In the genomic region with DNA sequence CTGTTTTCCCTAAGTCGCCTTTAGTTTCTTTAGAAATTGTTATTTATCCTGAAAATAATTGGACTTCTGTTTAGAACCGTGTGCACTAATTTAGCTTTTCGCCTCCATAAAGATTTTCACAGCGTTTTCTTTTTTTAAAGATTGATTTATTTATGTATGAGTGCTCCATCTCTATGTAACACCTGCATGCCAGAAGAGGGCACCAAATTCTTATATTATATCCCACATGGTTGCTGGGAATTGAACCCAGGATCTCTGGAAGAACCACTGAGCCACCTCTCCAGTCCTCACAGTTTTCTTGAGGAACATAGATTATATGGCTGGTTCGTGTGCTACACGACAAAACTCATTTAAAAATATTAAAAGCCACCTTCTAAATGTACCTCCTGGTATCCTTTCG, we compare ENCODE assay signal across 8 mouse cellular contexts. TPM values are rescaled to one million over a fixed set of nuclear protein-coding genes. Genes with fewer than 3 reads are reported as not detected.
DNase-seq lines count a peak whose midpoint lies in the region; ATAC-seq lines count a peak whose summit lies in the region.

No protein-coding gene starts in this region.

- DNase-seq in lung, postnatal 36 days = no peak
- DNase-seq in embryonic facial prominence, embryonic 10.5 days (ENCODE audit: low spot score) = no peak
- DNase-seq in right cerebral cortex, postnatal 4 days = no peak
- DNase-seq in gastrocnemius, adult 8-10 months (ENCODE audit: low spot score in 2 of 2) = no peak
- no peak for DNase-seq in cerebellum, adult 9-10 months

- H3K27ac ChIP-seq in lung, embryonic 16.5 days (ENCODE audit: low read length) = peak overlapping the region; percentile 99; the same call in 1 of the 2 replicates
- H3K27ac ChIP-seq in embryonic facial prominence, embryonic 10.5 days (replicated peaks) = peak overlapping the region; percentile 95
- no peak overlapping the region for H3K27ac ChIP-seq in limb, embryonic 13.5 days
- H3K27ac ChIP-seq in stomach, embryonic 16.5 days (ENCODE audit: low read length) = peak overlapping the region; percentile 97

- no peaks in the 10 kb centered on the region for H3K27me3 ChIP-seq in lung, embryonic 16.5 days (ENCODE audit: control insufficient read depth, insufficient read depth, low read depth, low read length)
- H3K27me3 ChIP-seq in embryonic facial prominence, embryonic 10.5 days (replicated peaks; ENCODE audit: low read depth, poor library complexity, severe bottlenecking) = no peaks in the 10 kb centered on the region
- H3K27me3 ChIP-seq in limb, embryonic 13.5 days = no peaks in the 10 kb centered on the region
- H3K27me3 ChIP-seq in stomach, embryonic 16.5 days (ENCODE audit: control insufficient read depth, insufficient read depth, low read length) = no peaks in the 10 kb centered on the region

- peaks cover 13% of the 10 kb centered on the region for H3K36me3 ChIP-seq in lung, embryonic 16.5 days (ENCODE audit: control insufficient read depth, insufficient read depth, low read length)
- H3K36me3 ChIP-seq in embryonic facial prominence, embryonic 10.5 days (replicated peaks) = peaks cover 30% of the 10 kb centered on the region
- peaks cover 24% of the 10 kb centered on the region for H3K36me3 ChIP-seq in limb, embryonic 13.5 days
- peaks cover 4% of the 10 kb centered on the region; the same call in 1 of the 2 replicates for H3K36me3 ChIP-seq in stomach, embryonic 16.5 days (ENCODE audit: control insufficient read depth, insufficient read depth, low read length)

- H3K4me1 ChIP-seq in lung, embryonic 16.5 days (replicated peaks; ENCODE audit: control insufficient read depth, insufficient read depth, low read length) = peaks cover 14% of the 10 kb centered on the region
- H3K4me1 ChIP-seq in embryonic facial prominence, embryonic 10.5 days = peaks cover 21% of the 10 kb centered on the region
- H3K4me1 ChIP-seq in limb, embryonic 13.5 days = peaks cover 14% of the 10 kb centered on the region
- H3K4me1 ChIP-seq in stomach, embryonic 16.5 days (ENCODE audit: control insufficient read depth, insufficient read depth, low read length) = peaks cover 14% of the 10 kb centered on the region

- H3K4me2 ChIP-seq in lung, embryonic 16.5 days (ENCODE audit: low read depth, low read length) = peak overlapping the region; percentile 73
- H3K4me2 ChIP-seq in limb, embryonic 13.5 days (replicated peaks) = peak overlapping the region; percentile 80
- peak overlapping the region; percentile 78 for H3K4me2 ChIP-seq in stomach, embryonic 16.5 days (ENCODE audit: low read depth, low read length)

- H3K4me3 ChIP-seq in lung, embryonic 16.5 days (ENCODE audit: low read length) = peak overlapping the region; percentile 64
- H3K4me3 ChIP-seq in embryonic facial prominence, embryonic 10.5 days = peak overlapping the region; percentile 94
- H3K4me3 ChIP-seq in limb, embryonic 13.5 days = peak overlapping the region; percentile 92
- H3K4me3 ChIP-seq in stomach, embryonic 16.5 days (replicated peaks; ENCODE audit: low read length) = peak overlapping the region; percentile 95

- H3K9ac ChIP-seq in lung, embryonic 16.5 days (ENCODE audit: low read length) = peak overlapping the region; percentile 75
- peak overlapping the region; percentile 90 for H3K9ac ChIP-seq in limb, embryonic 13.5 days
- H3K9ac ChIP-seq in stomach, embryonic 16.5 days (ENCODE audit: low read length) = peak overlapping the region; percentile 94

- 12% methylated on average over 7 of the region's 7 CpGs for WGBS in lung, embryonic 16.5 days
- 18% methylated on average over 7 of the region's 7 CpGs for WGBS in embryonic facial prominence, embryonic 10.5 days
- 20% methylated on average over 7 of the region's 7 CpGs for WGBS in limb, embryonic 13.5 days
- WGBS in stomach, embryonic 16.5 days = 16% methylated on average over 7 of the region's 7 CpGs

- H3K9me3 ChIP-seq in lung, embryonic 16.5 days (ENCODE audit: control insufficient read depth, low read length) = no peaks in the 10 kb centered on the region
- H3K9me3 ChIP-seq in embryonic facial prominence, embryonic 10.5 days = no peaks in the 10 kb centered on the region
- no peaks in the 10 kb centered on the region for H3K9me3 ChIP-seq in limb, embryonic 13.5 days
- no peaks in the 10 kb centered on the region for H3K9me3 ChIP-seq in stomach, embryonic 16.5 days (replicated peaks; ENCODE audit: control insufficient read depth, low read length)

- no peak for ATAC-seq in lung, embryonic 16.5 days (ENCODE audit: low read depth)
- no peak for ATAC-seq in limb, embryonic 13.5 days (ENCODE audit: low FRiP score, low read depth)
- ATAC-seq in stomach, embryonic 16.5 days (ENCODE audit: insufficient read depth, low FRiP score) = no peak

RNA-seq across cellular contexts. Expression of a gene that starts 1.1 kb away (rescaled TPM):
- 23.6 and 29.3 TPM in 2 replicates for polyA plus RNA-seq in lung, embryonic 16.5 days (2015; fragmentation: Nextera tagmentation; extraction: Ambion mirVana)
- polyA plus RNA-seq in embryonic facial prominence, embryonic 10.5 days (2016; fragmentation: Nextera tagmentation; extraction: Ambion mirVana) = 41.0 and 49.3 TPM in 2 replicates
- 35.8 and 36.1 TPM in 2 replicates for polyA plus RNA-seq in limb, embryonic 13.5 days (2015; fragmentation: Nextera tagmentation; extraction: Ambion mirVana)
- polyA plus RNA-seq in stomach, embryonic 16.5 days (2015; fragmentation: Nextera tagmentation; extraction: Ambion mirVana) = 21.8 and 28.8 TPM in 2 replicates
- 10 to 100 TPM; 16.5 to 18.6 (median 17.7) TPM for total RNA-seq in gastrocnemius, adult 8-10 months (2022)

RNA-seq across cellular contexts. Expression of a gene that starts 54.9 kb away (rescaled TPM):
- polyA plus RNA-seq in lung, embryonic 16.5 days (2015; fragmentation: Nextera tagmentation; extraction: Ambion mirVana) = 52.5 and 54.7 TPM in 2 replicates
- 58.4 and 59.1 TPM in 2 replicates for polyA plus RNA-seq in embryonic facial prominence, embryonic 10.5 days (2016; fragmentation: Nextera tagmentation; extraction: Ambion mirVana)
- 54.5 and 58.2 TPM in 2 replicates for polyA plus RNA-seq in limb, embryonic 13.5 days (2015; fragmentation: Nextera tagmentation; extraction: Ambion mirVana)
- polyA plus RNA-seq in stomach, embryonic 16.5 days (2015; fragmentation: Nextera tagmentation; extraction: Ambion mirVana) = 59.0 and 60.4 TPM in 2 replicates
- total RNA-seq in gastrocnemius, adult 8-10 months (2022) = 10 to 100 TPM; 49.6 to 58.6 (median 55.3) TPM
